Mouse (Mus musculus): ENCODE data around the gene Gm21627. TPM values are rescaled to one million over a fixed set of nuclear protein-coding genes. Genes with fewer than 3 reads are reported as not detected.

Gm21627 gene
- not detected for polyA plus RNA-seq (2015; fragmentation: Illumina TruSeq; extraction: RNeasy Lipid Tissue Mini Kit (QIAGEN cat#74804); ENCODE audit: low read depth, low replicate concordance)

GRCm38 (mm10) chrY:63228127-63228526, at the start of gene Gm21627:
TSS of gene Gm21627 (plus strand) at chrY:63228427.

